Mouse (Mus musculus) gastrocnemius, postnatal 36 days (tissue): ENCODE results near the gene Scrn1. TPM values are rescaled to one million over a fixed set of nuclear protein-coding genes. Genes with fewer than 3 reads are reported as not detected.

Experiments used
- DNase-seq, 2 experiments: peaks; one replicate each; pipeline ENCODE4 v3.0.0; 2022
- intact Hi-C: fragments of 180-260 bp; cut with DNase I; formaldehyde crosslinking; loops from one replicate; pipeline ENCODE4 v1.15.1; 2025
- total RNA-seq, 2 experiments: library from RNA; stranded (reverse); gene quantifications; 2 replicates each; pipeline ENCODE4 v1.2.3; 2021

Scrn1 gene
- total RNA-seq, 2 experiments from 2014 or later, result 2.6 to 3.2 TPM

- intact Hi-C loops, result no loop called here
Observed at GRCm38 (mm10) chr6:54485435-54485901, 80.8 kb downstream of the Scrn1 start.

DNA sequence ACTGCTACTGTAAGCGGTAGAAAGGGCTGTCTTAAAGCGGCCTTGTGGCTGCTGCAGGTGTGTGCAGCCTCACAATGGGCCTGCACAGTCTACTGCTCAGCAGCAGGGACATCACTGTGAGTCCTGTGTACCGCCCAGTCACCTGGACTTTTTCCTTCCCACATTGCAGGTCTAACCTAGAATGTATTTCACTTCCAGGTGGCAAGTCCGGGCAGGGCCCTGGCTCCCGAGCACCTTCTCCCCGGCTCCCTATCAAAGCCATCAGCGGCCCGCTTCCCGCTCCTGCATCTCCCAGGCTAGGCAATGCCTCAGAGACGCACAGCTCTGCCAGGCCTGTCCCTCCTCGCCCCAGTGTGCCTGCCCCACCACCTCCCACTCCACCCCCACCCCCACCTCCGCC lies 81.3 kb downstream of the Scrn1 start:
- intact Hi-C loops, result no loop called here
- no peak for DNase-seq

More at GRCm38 (mm10) chr6:54485435-54485901, 80.8 kb downstream of the Scrn1 start:
- DNase-seq, result no peak

DNA sequence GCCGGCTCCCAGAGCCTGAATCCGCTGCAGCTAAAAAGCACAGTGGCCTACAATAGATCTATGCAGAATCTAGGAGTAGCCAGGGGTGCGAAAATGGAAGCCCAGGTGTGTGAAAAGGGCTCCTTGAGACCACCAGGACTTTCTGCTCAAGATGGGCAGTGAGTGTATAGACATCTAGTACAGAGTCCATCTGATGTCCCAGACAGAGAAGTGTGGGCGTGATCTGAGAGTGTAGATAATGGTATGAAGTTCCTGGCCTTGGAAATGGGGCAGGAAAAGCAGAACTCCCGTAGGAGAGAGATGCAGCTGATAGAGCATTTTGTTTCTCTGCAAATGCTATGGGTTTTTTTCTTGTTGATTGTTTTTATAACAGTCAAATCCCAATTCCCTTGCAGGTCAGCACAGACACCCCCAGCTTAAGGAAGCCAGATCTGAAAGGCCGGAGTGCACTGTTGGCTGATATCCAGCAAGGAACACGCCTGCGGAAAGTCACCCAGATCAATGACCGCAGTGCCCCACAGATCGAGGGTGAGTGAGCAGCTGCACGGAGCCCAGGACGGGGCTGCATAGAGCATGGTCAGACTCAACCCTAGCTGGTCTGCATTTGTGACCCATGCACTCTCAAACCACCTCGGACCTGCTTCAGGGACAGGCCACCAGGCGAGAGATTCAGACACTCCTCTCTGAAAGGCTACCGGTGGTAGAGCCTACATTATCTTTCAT lies 84.7 kb downstream of the Scrn1 start:
- intact Hi-C loops, result no loop called here
- no peak for DNase-seq

- DNase-seq, result no peak
- intact Hi-C loops, result no loop called here
Observed at GRCm38 (mm10) chr6:54478646-54479324, 87.5 kb downstream of the Scrn1 start.

DNA sequence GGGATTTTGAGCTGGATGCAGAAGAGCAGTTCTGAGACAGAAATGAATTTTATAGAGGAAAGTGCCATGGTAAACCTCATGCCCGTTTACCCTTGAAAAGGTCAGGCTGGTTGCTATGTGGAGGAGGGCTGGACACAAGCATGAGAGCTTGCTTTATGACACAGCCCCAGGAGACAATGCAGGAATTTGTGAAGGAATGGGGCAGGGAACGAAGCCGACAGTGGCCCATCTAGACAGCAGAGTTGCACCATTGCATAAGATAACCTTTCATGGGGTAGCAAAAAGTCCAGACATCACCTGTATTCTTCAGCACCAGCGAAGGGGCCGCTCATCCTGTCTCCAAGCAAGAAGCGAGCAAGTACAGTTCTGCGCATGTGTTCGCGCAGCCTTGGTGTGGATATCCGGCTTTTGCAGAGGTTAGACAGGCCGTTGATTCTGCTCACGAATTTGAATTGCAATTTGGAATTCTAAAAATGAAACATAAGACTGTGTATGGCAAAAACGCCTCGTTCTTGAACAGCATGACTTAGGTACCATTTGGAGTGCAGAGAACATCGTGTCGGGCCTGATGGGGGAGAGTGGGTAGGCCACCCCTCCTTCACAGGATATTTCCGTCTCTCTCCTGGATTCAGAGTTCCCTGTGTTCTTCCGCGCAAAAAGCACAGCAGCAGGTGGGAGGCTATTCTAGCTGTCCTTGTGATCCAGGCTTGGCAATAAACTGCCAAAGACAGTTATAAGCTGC lies 90.2 kb downstream of the Scrn1 start:
- no peak for DNase-seq
- intact Hi-C loops, result no loop called here

GRCm38 (mm10) chr6:54472846-54473715 lies 93.2 kb downstream of the Scrn1 start:
- no peak for DNase-seq
- intact Hi-C loops, result loop anchor here (5.0 kb wide), 1 partner anchor 46 kb away; the partner anchor contains the start of gene Wipf3

- DNase-seq, result no peak
- intact Hi-C loops, result loop anchor here (5.0 kb wide), 1 partner anchor 45 kb away; the partner anchor contains the start of gene Wipf3
Observed at GRCm38 (mm10) chr6:54471866-54472265, 94.4 kb downstream of the Scrn1 start.

DNA sequence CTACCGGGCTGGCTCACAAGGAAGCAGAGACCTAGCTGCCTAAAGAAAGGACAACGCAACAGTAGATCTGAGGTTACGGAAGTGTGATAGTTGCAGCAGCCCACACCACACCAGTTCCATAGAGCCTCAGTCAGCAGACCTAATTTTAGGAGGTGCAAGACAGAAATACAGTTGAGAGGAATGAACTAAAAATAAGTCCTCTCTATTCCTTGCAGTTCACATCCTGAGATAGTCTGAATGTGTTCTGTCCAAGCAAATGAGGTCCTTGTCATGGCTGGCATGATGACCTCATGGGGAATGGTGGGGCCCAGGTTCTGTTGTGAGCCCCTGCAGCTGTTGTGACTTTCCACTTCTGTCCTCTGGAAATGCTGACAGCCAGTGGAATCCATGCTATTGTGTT lies 98.9 kb downstream of the Scrn1 start:
- intact Hi-C loops, result no loop called here
- no peak for DNase-seq

DNA sequence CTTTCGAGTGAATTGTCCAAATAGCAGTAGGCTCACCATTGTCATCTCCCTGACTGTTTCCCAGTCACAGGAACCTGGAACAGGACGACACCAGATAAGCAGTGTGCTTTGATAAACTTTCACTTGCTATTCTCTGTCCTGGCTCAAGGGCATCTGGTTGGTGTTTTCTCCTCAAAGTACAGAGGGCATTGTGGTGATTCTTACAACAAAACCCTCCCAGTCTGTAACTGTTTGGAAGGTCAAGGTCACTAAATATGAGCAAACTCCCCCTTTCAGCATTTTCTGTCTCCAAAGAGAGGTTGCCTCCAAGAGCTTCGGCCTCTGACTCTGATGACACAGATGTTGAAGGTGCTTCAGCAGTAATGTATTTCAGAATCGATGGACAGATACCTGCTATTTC lies 101.4 kb downstream of the Scrn1 start:
- no peak for DNase-seq
- intact Hi-C loops, result no loop called here

DNA sequence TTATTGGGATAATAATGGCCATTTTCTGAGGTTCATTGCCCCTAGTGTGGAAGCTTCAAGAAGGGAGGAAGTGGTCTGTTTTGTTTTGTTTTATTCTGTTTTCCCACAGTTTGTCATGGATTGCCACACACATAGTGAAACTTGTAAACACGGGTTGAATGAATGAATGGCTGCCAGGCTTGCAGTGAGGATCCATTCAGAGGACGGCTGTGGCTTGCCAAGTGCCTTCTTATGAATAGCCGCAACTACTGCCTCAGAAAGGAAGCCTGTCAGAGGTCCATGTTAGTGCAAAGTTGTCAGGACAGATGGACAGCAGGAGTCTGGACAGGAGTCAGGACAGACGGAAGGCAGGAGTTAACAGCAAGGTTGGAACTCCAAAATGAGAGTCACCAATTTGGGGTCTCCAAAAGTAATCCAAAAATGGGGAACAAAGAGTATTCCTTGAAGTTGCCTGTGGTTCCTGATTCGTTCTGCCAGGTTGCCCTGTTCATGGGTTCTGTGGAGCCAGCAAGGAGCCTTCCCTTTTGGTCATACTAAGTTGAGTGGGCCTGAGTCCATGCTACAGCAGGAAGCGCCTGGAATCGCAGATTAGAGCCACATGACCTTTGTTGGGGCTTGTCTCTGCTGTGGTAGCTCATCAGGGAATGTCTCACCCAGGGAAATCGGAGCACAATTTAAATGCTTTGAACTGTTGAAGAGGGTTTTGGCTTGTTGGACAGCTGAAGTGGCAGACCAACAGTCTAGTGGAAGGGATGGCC lies 102.4 kb downstream of the Scrn1 start:
- intact Hi-C loops, result no loop called here

GRCm38 (mm10) chr6:54462766-54463165 lies 103.5 kb downstream of the Scrn1 start:
- DNase-seq, result no peak
- intact Hi-C loops, result no loop called here

More for the DNA sequence above, 102.4 kb downstream of the Scrn1 start:
- DNase-seq, result no peak

DNA sequence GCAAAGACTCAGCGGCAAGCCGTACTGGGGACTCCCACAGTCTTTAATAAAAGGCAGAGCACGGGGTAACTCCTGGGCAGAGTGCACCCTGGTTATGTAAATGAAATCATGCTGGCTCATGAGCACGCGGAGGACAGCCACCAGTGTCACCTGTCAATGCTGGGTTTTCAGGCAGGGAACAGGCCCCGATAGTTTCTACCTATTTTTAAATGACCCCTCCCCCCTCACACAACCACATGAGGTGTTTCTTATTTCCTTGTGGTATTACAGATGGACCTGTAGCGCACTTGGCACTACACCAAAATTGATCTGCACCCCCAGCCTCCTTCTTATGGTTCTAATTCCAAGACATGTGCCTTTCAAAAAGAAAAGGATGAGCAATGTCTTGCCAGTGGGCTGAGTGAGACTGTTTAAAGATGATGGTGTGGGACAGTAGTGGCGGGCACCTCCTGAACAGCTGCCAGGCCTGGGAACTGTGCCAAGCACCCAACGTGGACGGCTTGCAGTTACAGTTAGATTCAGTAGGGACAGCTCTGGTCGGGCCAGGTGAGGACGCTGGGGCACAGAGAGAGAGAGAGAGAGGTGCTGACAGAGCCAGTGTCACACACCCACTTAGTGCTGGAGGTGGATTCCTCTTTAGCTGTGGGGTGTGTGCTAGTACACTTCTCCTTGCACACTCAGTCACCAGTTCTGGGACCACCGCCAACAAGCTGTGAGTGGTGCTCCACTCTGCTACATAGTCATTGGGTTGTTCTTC lies 105.2 kb downstream of the Scrn1 start:
- intact Hi-C loops, result no loop called here
- no peak for DNase-seq

DNA sequence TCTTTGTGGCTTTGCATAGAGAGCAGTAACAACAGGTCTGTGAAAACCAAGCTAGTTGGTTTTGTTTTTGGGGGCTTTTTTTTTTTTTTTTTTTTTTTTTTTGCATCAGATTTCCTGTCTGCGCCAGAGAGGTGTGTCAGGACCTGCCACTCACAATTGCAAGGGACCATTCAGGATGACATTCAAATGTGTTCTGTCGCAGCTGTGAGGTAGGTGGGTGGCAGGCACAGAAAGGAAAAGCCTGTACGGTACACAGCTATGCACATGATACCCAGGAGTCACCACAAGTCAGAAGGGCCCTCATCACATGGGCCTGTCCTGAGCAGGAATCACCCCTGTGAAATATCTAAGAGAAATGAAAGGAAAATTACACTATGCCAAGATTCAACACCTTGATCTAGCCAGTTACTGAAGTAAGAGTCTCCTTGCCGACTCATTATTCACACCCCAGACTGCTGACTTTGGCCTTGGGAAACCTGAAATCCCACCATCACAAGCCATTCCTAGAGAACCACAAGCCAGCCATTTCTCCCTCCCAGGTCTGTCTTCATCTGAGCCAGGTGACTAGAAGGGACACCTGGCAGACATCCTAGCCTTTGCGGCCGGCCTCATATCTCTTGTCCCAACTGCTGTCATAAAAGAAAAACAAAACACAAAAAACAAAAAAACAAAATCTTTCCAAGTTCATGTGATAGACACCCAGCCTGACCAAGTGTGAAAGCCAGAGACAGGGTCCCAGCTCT lies 105.9 kb downstream of the Scrn1 start:
- no peak for DNase-seq
- intact Hi-C loops, result no loop called here

GRCm38 (mm10) chr6:54459661-54460060 lies 106.6 kb downstream of the Scrn1 start:
- DNase-seq, result no peak
- intact Hi-C loops, result no loop called here
